Mouse (Mus musculus) neural tube, embryonic 10.5 days (tissue): ENCODE measurements around the gene Cox7a1.
A peak's percentile ranks its signal among the peaks of the same experiment; 100 is the strongest.

Experiments
- DNase-seq: peaks from one replicate; pipeline ENCODE4 v3.0.0-alpha.2; 2017; ENCODE audit warnings: low spot score; ENCODE audit errors: extremely low spot score

Cox7a1 gene

GRCm38 (mm10) chr7:30219293-30220007, 35.5 kb downstream of the Cox7a1 start:
- DNase-seq, result peak; percentile 75

GRCm38 (mm10) chr7:30220008-30220356, 36.0 kb downstream of the Cox7a1 start:
- no peak for DNase-seq

GRCm38 (mm10) chr7:30221433-30221832, 37.5 kb downstream of the Cox7a1 start:
- no peak for DNase-seq

GRCm38 (mm10) chr7:30222205-30222604, 38.3 kb downstream of the Cox7a1 start:
- no peak for DNase-seq

GRCm38 (mm10) chr7:30224206-30224605, 40.3 kb downstream of the Cox7a1 start:
- no peak for DNase-seq

- DNase-seq, result no peak
Measured at GRCm38 (mm10) chr7:30231328-30231668, 47.4 kb downstream of the Cox7a1 start.

GRCm38 (mm10) chr7:30231669-30232454, 47.9 kb downstream of the Cox7a1 start, which contains the start of the genes Polr2i and Tbcb:
TSS of gene Polr2i (plus strand) at chr7:30231948.
TSS of gene Tbcb (minus strand) at chr7:30232272.
- DNase-seq, result peak; percentile 94

- peak; percentile 57 for DNase-seq
Measured at GRCm38 (mm10) chr7:30232631-30233148, 48.7 kb downstream of the Cox7a1 start.

- DNase-seq, result no peak
Measured at GRCm38 (mm10) chr7:30233387-30233786, 49.4 kb downstream of the Cox7a1 start.

- no peak for DNase-seq
Measured at GRCm38 (mm10) chr7:30234276-30234858, 50.4 kb downstream of the Cox7a1 start.

GRCm38 (mm10) chr7:30235091-30235490, 51.1 kb downstream of the Cox7a1 start:
- no peak for DNase-seq

- no peak for DNase-seq
Measured at GRCm38 (mm10) chr7:30235625-30236024, 51.7 kb downstream of the Cox7a1 start, which contains the start of gene Ovol3. TSS of gene Ovol3 (minus strand) at chr7:30235725.
